Mouse (Mus musculus) retina, adult 2 months (tissue): ENCODE data around the gene Gtf2h1.
"Not testable (repeated sequence)": the region's sequence is repeated elsewhere in the genome, so short reads cannot be mapped to it uniquely, and the experiment has no call there.

Source experiments
- DNase-seq: peaks from one replicate; pipeline ENCODE4 v3.0.0-alpha.2; 2012; ENCODE audit warnings: low read depth, low spot score

The Gtf2h1 gene

DNA sequence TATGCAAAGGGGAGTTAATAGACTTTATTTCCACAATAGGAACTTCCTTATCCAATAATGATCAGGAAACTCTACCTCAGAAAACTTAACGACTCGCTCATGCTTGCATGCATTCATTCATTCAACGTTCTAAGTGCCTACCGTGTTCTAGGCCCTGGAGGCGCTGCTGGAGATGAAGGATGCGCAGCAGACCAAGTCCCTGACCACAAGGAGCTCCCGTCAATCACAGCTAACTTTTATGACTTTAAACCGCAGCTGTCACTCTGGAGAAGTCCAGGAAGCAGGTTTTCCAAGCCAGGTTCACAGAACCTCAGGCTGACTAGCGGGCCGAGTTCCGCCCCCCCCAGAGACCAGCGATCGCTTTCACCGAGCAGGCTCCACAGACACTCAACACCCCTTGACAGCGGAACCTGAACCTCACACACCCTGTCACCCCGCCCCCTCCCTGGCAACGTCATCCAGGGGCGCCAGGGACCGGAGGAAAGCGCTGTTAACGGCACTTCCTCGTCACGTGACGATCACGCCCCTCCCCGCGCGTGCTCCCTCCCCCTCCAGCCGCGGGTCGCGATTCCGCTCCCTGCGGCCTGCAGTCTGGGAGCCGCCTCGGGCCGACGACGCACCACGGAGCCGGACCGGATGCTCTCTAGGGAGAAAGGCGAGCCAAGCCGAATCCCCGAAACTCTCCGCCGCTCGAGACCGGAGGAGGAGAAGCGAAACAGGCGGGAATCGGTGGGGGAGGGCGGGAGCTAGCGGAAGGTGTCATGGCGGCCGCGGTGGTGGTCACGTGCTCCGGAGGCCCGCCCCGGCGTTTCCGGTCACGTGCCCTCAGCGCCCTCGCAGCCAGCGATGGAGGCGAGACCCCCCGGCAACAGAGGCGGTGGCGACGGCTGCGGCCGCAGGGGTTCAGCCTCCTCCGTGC, at the start of gene Gtf2h1, which contains the start of gene Hps5:
TSS of gene Gtf2h1 (plus strand) at position 817 of the 919 bp plus-strand sequence.
TSS of gene Hps5 (minus strand) at position 778 of the 919 bp plus-strand sequence.
- peak; percentile 93 for DNase-seq

- DNase-seq = no peak
Measured at GRCm38 (mm10) chr7:46746381-46746780, 49.5 kb upstream of the Gtf2h1 start.

- DNase-seq = no peak
Measured at GRCm38 (mm10) chr7:46748459-46748858, 47.4 kb upstream of the Gtf2h1 start.

GRCm38 (mm10) chr7:46751490-46751889, 44.4 kb upstream of the Gtf2h1 start, which contains the start of gene Saa2:
Saa2 (plus strand) TSS chr7:46751790.
- DNase-seq = no peak

- DNase-seq = no peak
Measured at GRCm38 (mm10) chr7:46761049-46761795, 34.7 kb upstream of the Gtf2h1 start.

DNA sequence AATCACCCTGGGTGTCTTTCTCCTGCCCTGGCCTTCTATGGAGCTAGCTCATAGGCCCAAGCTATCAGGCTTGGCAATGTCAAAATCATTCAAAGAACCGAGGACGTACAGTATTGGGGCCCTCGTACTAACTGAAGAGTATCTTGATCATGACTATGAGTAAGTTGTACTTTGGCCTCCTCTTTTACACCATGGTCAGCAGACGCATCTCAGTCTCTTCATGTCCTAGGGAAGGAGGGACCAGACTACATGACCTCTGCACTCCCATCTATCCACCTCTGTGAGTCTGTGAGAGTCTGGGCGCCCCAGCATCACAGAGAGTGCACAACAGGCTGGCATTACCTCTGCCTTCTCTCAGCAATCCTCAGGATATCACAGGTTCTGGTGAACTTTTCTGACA, 33.3 kb upstream of the Gtf2h1 start:
- no peak for DNase-seq

DNA sequence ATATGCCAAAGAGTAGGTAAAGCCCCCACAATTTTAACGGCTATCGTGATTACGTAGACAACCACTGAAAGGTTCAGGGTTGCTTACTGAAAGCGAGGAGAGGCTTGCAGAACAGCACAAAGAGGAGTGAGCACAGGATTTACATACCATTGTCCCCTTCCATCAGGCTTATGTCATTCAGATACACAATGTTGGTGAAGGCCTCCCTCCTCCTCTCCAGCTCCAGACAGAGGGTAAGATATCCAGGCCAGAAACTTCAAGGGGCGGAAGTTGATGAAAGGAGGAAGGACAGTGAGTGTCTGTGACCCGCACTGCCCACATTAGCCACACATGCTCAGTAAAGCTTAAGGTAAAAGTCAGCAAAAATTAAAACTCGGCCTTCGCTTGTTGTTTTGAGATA, 31.2 kb upstream of the Gtf2h1 start:
- DNase-seq = no peak

- no peak for DNase-seq
Measured at GRCm38 (mm10) chr7:46767371-46767770, 28.5 kb upstream of the Gtf2h1 start.

- DNase-seq = no peak
Measured at GRCm38 (mm10) chr7:46768451-46768850, 27.5 kb upstream of the Gtf2h1 start.

DNA sequence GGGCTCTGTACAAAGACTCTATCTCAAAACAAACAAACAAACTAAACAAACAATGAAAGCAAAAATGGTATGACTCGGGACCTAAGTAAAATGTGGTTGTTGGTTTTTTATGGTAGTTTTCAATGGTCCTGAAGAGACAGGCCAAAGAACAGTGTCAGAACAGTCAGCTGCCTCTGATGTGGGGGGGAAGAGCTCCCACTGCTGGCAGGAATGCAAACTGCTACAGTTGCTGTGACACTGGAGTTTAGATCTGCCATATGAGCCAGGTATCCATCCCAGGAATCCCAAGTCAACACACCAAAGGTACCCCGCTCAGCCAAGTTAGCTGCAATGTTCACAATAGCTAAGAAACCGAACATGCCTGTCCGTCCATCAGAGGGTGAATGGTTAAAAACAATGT, 25.2 kb upstream of the Gtf2h1 start:
- peak; percentile 50 for DNase-seq

DNA sequence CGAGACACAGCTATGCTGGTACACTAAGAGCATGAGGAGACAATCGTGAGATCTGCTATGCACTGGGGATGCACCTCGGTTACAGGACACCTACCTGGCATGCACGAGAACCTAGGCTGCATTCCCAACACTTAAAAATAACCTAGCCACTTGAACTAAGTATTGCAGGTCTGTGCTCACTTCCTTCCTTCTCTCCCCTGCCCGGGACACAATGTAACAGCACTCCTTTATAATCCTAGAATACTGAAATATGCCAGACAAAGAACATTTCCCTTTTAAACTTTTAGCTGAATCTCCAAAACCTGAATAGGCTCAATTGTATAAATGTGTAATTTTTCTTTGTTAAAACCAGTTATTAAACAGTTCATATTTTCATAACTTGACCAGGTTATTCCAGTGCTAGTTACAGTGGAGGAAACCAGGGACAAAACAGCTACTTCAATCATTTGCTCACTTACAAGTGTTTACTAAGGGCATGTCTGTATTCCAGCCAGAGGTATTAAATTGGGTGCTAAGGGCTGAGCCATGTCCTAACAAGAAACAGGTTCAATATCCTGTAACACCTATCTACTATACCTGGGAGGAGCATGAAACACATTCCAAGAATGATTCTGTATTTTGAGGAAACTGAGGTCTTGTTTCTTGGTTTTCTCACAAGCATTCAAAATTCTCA, 6.6 kb upstream of the Gtf2h1 start:
- DNase-seq = no peak

GRCm38 (mm10) chr7:46793871-46794270, 2.0 kb upstream of the Gtf2h1 start:
- no peak for DNase-seq

GRCm38 (mm10) chr7:46796206-46796679, 340 bp downstream of the Gtf2h1 start:
- no peak for DNase-seq

GRCm38 (mm10) chr7:46796779-46797178, 876 bp downstream of the Gtf2h1 start:
- DNase-seq = no peak

DNA sequence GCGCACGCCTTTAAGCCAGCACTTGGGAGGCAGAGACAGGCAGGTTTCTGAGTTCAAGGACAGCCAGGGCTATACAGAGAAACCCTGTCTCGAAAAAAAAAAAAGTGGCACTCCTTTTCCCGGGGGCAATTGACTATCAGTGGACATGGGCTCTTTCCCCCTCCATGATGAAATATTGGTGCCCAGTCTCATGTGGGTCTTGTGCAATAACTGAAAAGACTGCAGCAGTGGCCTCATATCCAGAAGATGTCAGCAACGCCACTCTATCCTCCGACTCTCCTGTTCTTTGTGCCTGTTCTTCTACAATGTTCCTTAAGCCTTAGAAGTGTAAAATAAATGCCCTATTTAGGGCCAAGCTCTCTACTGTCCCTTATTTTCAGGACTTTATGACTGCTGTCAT, 14.4 kb downstream of the Gtf2h1 start:
- DNase-seq = no peak

DNA sequence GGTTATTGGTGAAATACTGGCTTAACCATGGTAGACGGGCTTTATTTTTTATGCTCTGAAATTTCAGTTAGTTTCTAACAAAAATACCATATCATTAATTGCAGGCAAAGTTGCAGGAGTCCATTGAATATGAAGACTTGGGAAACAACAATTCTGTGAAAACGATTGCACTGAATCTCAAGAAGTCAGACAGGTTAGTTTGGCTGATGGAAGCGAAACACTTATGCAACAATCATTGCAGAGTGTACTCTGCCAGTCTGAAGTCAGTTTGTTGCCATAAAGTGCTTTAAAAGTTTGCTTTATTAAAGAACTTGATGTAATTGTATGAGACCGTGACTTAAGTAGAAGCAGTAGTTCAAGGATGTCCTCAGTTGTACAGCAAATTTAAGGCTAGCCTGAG, 18.1 kb downstream of the Gtf2h1 start:
- no peak for DNase-seq

DNA sequence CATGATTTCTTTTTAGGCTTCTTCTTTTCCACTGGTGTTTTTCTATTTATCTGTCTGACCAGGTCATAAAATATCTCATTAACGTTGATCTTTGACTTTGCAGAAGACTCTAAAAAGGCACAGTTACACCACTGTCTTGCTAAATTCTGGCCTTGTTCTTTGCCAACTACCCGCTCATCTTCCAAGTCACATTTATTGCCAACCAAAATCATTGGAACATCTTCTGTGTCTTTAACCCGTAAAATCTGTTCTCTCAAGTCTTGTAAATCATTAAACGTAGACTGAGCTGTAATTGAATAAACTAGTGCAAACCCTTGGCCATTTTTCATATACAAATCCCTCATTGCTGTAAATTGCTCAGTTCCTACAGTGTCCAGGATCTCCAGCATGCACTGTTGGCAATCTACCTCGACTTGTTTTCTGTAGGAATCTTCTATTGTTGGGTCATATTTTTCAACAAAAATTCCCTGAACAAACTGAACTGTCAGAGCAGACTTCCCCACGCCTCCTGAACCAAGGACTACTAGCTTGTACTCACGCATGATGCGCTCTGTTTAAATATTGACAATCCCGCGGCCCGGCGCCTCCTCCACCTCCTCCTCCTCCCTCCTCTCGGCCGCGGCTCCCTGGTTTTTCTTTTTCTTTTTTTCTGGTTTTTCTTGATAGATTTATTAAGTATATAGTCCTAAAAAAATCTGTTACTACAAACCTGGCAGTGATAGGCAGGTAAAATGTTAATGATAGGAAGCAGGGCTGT, 25.2 kb downstream of the Gtf2h1 start:
- not testable (repeated sequence) for DNase-seq

- peak; percentile 88 for DNase-seq
Measured at GRCm38 (mm10) chr7:46827046-46827802, 31.3 kb downstream of the Gtf2h1 start.

- no peak for DNase-seq
Measured at GRCm38 (mm10) chr7:46827803-46828184, 31.9 kb downstream of the Gtf2h1 start.

DNA sequence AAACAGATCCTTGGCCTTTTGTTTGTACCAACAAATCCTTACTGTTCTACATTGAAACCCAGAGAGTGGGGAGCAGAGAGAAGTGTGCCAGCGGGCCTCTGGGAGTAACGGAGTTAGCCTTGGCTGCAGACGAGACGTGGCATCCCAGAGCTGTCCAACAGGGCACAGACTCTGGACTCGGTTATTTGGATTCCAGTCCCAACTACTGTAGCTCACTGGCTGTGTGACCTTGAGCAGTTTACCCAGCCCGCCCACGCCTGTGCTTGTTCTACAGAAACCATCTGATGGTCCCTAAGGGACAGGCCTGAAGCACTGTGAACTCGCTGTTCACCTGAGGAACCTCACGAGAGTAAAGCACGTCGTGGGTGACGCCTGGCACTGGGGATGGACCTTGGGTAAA, 34.0 kb downstream of the Gtf2h1 start:
- no peak for DNase-seq
